Mouse (Mus musculus): ENCODE measurements around the gene Klk7. TPM values are rescaled to one million over a fixed set of nuclear protein-coding genes. Genes with fewer than 3 reads are reported as not detected.

Gene Klk7
- polyA plus RNA-seq (2015; fragmentation: Nextera tagmentation; extraction: Ambion mirVana), result not detected in 2 replicates

GRCm38 (mm10) chr7:43810994-43811393, at the start of gene Klk7:
Gene Klk7, plus strand, starts transcription at chr7:43811294.
- no peak within 1 kb of the TSS for H3K4me3 ChIP-seq
- no peak within 1 kb of the TSS for H3K27ac ChIP-seq
- no peak within 1 kb of the TSS for H3K4me2 ChIP-seq
- H3K27me3 ChIP-seq, result no peaks in the 10 kb centered on the region
- no peaks in the 10 kb centered on the region for H3K4me1 ChIP-seq (replicated peaks)
- no peaks in the 10 kb centered on the region for H3K9me3 ChIP-seq
- WGBS, result 62% methylated on average over 5 of the region's 5 CpGs
- ATAC-seq (ENCODE audit: low FRiP score), result no peak
- no peak within 1 kb of the TSS for H3K9ac ChIP-seq
- no peaks in the 10 kb centered on the region for H3K36me3 ChIP-seq

DNA sequence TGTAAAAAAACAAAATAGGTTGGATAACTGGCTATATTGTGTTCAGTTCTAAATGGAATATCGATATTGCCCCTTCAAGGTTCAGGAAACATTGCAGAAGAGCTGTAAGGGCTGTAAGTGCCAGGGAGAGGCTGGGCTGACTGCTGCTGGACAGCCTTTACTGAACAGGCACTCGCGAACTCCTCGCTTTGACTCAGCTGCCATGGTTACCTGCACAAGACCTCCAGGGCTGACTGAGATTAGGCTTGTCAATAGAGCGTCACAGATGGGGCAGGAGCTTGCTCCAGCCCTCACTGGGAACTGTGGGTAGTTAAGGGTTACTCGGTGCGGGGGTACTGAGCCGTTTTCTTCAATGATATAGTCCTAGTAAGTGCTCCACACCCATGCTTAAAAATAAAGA, 44.6 kb upstream of the Klk7 start:
- Histone ChIP-seq H3K27ac (no peak overlapping the region), H3K4me3 (no peak overlapping the region), H3K9ac (no peak overlapping the region), H3K36me3 (no peaks in the 10 kb centered on the region), H3K27me3 (no peaks in the 10 kb centered on the region), H3K4me1 (replicated peaks) (no peaks in the 10 kb centered on the region), H3K4me2 (no peak overlapping the region), H3K9me3 (no peaks in the 10 kb centered on the region)
- WGBS, result 48% methylated on average over 8 of the region's 8 CpGs
- peak; percentile 28; the same call in 1 of the 2 replicates for ATAC-seq (ENCODE audit: low FRiP score)

DNA sequence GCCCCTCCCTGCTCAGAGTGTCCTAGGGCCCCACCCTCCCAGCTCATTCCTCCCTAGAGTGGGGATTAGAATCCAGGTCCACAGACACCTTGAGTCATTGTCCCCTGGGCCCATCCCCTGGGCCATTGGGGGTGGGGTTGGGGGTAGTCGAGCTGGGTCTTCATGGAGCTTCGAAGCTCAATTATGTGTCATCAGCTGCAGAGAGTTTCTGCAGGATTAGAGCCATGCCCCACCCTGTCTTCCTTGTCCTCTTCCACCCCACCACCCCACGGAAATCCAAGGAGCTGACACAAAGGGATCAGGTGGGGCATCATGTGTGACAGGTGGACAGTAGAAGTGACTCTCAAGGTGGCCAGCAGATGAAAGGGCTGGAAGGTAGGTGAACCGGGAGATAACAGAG, 42.5 kb upstream of the Klk7 start, which contains the start of gene Klk12:
Klk12 (plus strand) TSS at position 301 of the 400 bp plus-strand sequence.
- Histone ChIP-seq H3K27ac (no peak within 1 kb of the TSS), H3K4me2 (no peak within 1 kb of the TSS), H3K27me3 (no peaks in the 10 kb centered on the region), H3K36me3 (no peaks in the 10 kb centered on the region), H3K4me3 (no peak within 1 kb of the TSS), H3K4me1 (replicated peaks) (no peaks in the 10 kb centered on the region), H3K9me3 (no peaks in the 10 kb centered on the region), H3K9ac (no peak within 1 kb of the TSS)
- WGBS, result 80% methylated on average over 4 of the region's 4 CpGs
- 0 out of 2 replicates have a peak, but pooled peaks have one; percentile 36 for ATAC-seq (ENCODE audit: low FRiP score)

DNA sequence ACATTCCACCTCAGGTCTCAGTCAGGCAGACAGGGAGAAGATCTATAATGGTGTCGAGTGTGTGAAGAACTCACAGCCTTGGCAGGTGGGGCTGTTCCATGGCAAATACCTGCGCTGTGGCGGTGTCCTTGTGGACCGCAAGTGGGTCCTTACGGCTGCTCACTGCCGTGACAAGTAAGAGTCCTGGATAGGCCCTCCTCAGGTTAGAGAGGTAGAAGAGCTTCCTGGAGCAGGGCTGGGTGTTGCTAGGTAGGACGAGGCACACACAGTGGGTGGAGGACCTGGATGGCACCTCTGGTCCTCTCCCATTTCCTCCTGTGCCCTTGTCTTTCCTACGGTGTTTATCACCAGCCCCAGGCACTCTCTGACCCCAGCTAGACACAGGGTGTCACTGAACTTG, 41.5 kb upstream of the Klk7 start:
- no peak for ATAC-seq (ENCODE audit: low FRiP score)
- Histone ChIP-seq H3K27me3 (no peaks in the 10 kb centered on the region), H3K9ac (no peak overlapping the region), H3K27ac (no peak overlapping the region), H3K9me3 (no peaks in the 10 kb centered on the region), H3K36me3 (no peaks in the 10 kb centered on the region), H3K4me1 (replicated peaks) (no peaks in the 10 kb centered on the region), H3K4me2 (no peak overlapping the region), H3K4me3 (no peak overlapping the region)
- WGBS, result 92% methylated on average over 8 of the region's 8 CpGs

DNA sequence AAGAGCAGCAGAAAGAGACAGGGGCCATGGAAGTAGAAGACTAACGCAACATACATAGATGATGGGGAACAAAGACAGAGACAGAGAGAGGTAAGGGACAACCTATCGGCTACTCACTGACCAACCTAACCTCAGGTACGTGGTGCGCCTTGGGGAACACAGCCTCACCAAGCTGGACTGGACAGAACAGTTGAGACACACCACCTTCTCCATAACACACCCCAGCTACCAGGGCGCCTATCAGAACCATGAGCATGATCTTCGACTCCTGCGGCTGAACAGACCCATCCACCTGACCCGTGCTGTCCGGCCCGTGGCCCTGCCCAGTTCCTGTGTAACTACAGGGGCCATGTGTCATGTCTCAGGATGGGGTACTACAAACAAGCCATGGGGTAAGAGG, 40.4 kb upstream of the Klk7 start:
- Histone ChIP-seq H3K9me3 (no peaks in the 10 kb centered on the region), H3K9ac (no peak overlapping the region), H3K4me2 (no peak overlapping the region), H3K4me1 (replicated peaks) (no peaks in the 10 kb centered on the region), H3K27ac (no peak overlapping the region), H3K36me3 (no peaks in the 10 kb centered on the region), H3K27me3 (no peaks in the 10 kb centered on the region), H3K4me3 (no peak overlapping the region)
- no peak for ATAC-seq (ENCODE audit: low FRiP score)
- 98% methylated on average over 10 of the region's 10 CpGs for WGBS

DNA sequence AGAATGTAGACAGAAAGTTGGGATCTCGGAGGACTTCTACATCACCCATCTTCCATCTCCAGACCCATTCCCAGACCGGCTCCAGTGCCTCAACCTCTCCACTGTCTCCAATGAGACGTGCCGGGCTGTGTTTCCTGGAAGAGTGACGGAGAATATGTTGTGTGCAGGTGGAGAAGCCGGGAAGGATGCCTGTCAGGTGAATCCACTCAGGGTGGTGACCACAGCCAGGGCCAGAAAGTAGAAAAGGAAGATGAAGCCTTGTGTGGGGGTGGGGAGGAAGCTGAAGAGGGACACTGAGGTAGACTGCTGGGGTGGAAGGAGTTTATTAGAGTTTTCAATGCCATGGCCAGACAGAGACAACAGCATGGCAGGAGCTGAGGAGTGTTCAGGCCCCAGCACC, 39.2 kb upstream of the Klk7 start:
- Histone ChIP-seq H3K27ac (no peak overlapping the region), H3K4me1 (replicated peaks) (no peaks in the 10 kb centered on the region), H3K27me3 (no peaks in the 10 kb centered on the region), H3K36me3 (no peaks in the 10 kb centered on the region), H3K4me3 (no peak overlapping the region), H3K9me3 (no peaks in the 10 kb centered on the region), H3K9ac (no peak overlapping the region), H3K4me2 (no peak overlapping the region)
- ATAC-seq (ENCODE audit: low FRiP score), result no peak
- WGBS, result 97% methylated on average over 6 of the region's 6 CpGs

DNA sequence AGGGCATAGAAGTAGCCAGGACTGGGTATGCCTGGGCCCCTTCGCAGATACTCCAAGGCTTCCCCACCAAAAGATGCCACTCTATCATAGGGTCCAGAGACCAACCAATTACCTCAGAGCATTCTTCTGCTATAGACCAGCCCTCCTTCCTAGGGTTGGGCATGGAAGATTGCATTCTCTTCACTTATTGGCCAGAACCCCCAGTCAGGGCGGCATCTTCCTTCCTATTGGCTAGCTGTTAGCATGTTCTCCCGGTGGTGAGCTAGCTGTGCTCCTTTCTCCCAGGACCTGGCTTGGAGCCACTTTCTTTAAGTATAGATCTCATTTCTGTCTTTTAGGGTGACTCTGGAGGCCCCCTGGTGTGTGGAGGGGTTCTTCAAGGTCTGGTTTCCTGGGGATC, 38.2 kb upstream of the Klk7 start:
- no peak for ATAC-seq (ENCODE audit: low FRiP score)

DNA sequence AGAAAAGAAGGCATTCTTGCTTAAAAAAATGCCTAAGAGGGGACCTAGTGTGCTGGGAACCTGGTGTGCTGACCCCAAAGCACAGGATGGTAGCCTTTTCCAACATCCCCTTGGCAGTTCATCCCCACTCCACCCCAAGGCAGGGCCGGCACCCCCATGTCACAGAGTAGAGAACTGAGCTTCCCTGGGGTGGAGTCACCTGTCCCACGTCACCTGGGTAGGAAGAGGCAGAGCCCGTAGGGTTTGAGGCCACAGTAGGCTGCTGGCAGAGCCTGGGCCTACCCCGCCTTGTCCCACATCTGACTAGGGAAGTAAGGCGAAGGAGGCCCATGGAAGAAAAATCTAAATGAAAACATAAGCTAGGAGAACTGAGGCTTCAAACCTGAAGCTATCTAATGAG, 36.7 kb upstream of the Klk7 start, which contains the start of gene Klk11:
Klk11 (plus strand) TSS at position 241 of the 400 bp plus-strand sequence.
- Histone ChIP-seq H3K36me3 (no peaks in the 10 kb centered on the region), H3K27ac (no peak within 1 kb of the TSS), H3K9ac (no peak within 1 kb of the TSS), H3K4me2 (no peak within 1 kb of the TSS), H3K9me3 (no peaks in the 10 kb centered on the region), H3K4me3 (no peak within 1 kb of the TSS), H3K27me3 (no peaks in the 10 kb centered on the region), H3K4me1 (replicated peaks) (no peaks in the 10 kb centered on the region)
- WGBS, result 95% methylated on average over 5 of the region's 5 CpGs
- ATAC-seq (ENCODE audit: low FRiP score), result no peak

More for the DNA sequence above, 38.2 kb upstream of the Klk7 start:
- Histone ChIP-seq H3K4me3 (no peak overlapping the region), H3K9me3 (no peaks in the 10 kb centered on the region), H3K9ac (no peak overlapping the region), H3K36me3 (no peaks in the 10 kb centered on the region), H3K27me3 (no peaks in the 10 kb centered on the region), H3K27ac (no peak overlapping the region), H3K4me1 (replicated peaks) (no peaks in the 10 kb centered on the region), H3K4me2 (no peak overlapping the region)
- 74% methylated on average over 3 of the region's 3 CpGs for WGBS

- Histone ChIP-seq H3K4me1 (replicated peaks) (no peaks in the 10 kb centered on the region), H3K9ac (no peak overlapping the region), H3K27ac (no peak overlapping the region), H3K27me3 (no peaks in the 10 kb centered on the region), H3K36me3 (no peaks in the 10 kb centered on the region), H3K4me3 (no peak overlapping the region), H3K9me3 (no peaks in the 10 kb centered on the region), H3K4me2 (no peak overlapping the region)
- no peak for ATAC-seq (ENCODE audit: low FRiP score)
- WGBS, result 45% methylated on average over 6 of the region's 6 CpGs
Measured at GRCm38 (mm10) chr7:43774802-43775201, 36.3 kb upstream of the Klk7 start.

DNA sequence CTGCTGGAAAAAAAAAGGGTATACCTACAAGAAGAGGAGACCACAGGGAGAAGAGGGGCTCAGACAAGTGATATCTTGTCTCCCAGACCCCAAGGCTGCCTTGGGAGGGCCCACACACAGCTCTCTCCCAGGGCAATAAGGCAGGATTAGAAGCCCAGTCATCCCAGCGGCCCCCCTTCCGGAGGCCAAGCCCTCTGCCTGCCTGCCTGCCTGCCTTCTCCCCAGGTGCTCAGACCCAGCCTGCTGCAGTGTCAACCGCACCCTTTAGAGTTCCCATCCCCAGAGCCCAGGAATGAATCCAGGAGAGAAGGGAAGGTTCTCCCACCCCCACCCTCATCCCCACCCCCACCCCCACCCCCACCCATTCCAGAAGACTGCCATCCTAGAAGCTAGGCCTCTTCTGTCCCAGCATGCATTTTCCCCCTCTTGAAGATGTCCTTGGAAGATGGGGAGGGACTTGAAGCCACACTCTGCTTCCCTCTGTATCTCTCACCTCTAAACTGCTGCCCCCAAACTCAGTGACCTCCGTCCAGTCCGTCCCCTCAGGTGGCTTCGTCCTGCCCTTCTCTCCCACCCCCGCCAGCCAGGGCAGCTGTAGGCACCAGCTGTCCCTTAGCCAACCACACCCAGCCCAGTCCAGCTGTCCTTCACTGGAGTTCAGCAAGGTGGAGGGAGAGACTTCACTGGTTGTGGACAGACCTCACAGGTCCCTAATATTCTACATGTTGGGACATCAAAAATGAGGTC, 35.6 kb upstream of the Klk7 start:
- H3K4me2 ChIP-seq, result no peak overlapping the region
- H3K9ac ChIP-seq, result no peak overlapping the region
- no peaks in the 10 kb centered on the region for H3K27me3 ChIP-seq
- no peaks in the 10 kb centered on the region for H3K36me3 ChIP-seq
- H3K4me1 ChIP-seq (replicated peaks), result no peaks in the 10 kb centered on the region
- no peak overlapping the region for H3K4me3 ChIP-seq
- WGBS, result 48% methylated on average over 7 of the region's 7 CpGs
- no peak overlapping the region for H3K27ac ChIP-seq
- ATAC-seq (ENCODE audit: low FRiP score), result no peak
- H3K9me3 ChIP-seq, result no peaks in the 10 kb centered on the region

DNA sequence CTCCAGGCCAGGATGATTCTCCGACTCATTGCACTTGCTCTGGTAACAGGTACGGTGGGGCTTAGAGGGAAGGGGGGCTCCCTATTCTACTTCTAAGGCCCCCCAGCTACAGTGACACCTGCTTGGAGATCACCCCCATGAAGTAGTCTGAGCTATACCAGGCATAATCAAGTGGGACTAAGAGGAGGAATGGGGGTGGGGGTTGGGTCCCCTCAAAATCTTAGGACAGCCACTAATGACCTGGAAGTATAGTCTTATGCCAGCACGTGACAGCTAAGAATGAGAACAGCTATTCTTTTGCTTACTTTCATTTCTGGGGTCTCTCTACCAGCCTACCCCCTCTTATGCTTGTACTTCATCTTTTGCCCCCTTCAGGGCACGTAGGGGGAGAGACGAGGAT, 34.6 kb upstream of the Klk7 start:
- ATAC-seq (ENCODE audit: low FRiP score), result no peak
- H3K36me3 ChIP-seq, result no peaks in the 10 kb centered on the region

GRCm38 (mm10) chr7:43777423-43777822, 33.7 kb upstream of the Klk7 start:
- no peak for ATAC-seq (ENCODE audit: low FRiP score)
- H3K4me3 ChIP-seq, result no peak overlapping the region
- peaks cover 3% of the 10 kb centered on the region; the same call in 1 of the 2 replicates for H3K4me1 ChIP-seq (replicated peaks)
- no peaks in the 10 kb centered on the region for H3K36me3 ChIP-seq
- no peak overlapping the region for H3K4me2 ChIP-seq
- no peak overlapping the region for H3K9ac ChIP-seq
- no peak overlapping the region for H3K27ac ChIP-seq
- H3K9me3 ChIP-seq, result no peaks in the 10 kb centered on the region
- 88% methylated on average over 12 of the region's 12 CpGs for WGBS
- H3K27me3 ChIP-seq, result no peaks in the 10 kb centered on the region

More for the DNA sequence above, 34.6 kb upstream of the Klk7 start:
- 87% methylated on average over 5 of the region's 5 CpGs for WGBS
- Histone ChIP-seq H3K9ac (no peak overlapping the region), H3K4me1 (replicated peaks) (no peaks in the 10 kb centered on the region), H3K27me3 (no peaks in the 10 kb centered on the region), H3K27ac (no peak overlapping the region), H3K4me3 (no peak overlapping the region), H3K4me2 (no peak overlapping the region), H3K9me3 (no peaks in the 10 kb centered on the region)
